Mouse (Mus musculus): ENCODE data around the gene Camkk2.

The Camkk2 gene

GRCm38 (mm10) chr5:122733881-122734280, 45.3 kb downstream of the Camkk2 start:
- DNase-seq: no peak

GRCm38 (mm10) chr5:122731991-122732673, 47.1 kb downstream of the Camkk2 start:
- DNase-seq: peak; percentile 82

GRCm38 (mm10) chr5:122731321-122731720, 47.9 kb downstream of the Camkk2 start:
- peak; percentile 79 for DNase-seq

- DNase-seq: no peak
These were observed 48.4 kb downstream of the Camkk2 start for GRCm38 (mm10) chr5:122730776-122731175.

- DNase-seq: no peak
These were observed 52.1 kb downstream of the Camkk2 start for GRCm38 (mm10) chr5:122727096-122727495.

GRCm38 (mm10) chr5:122726595-122726994, 52.6 kb downstream of the Camkk2 start:
- no peak for DNase-seq

GRCm38 (mm10) chr5:122726068-122726467, 53.1 kb downstream of the Camkk2 start:
- DNase-seq: peak; percentile 87

- DNase-seq: no peak
These were observed 53.8 kb downstream of the Camkk2 start for GRCm38 (mm10) chr5:122725453-122725852.

GRCm38 (mm10) chr5:122719168-122719567, 60.0 kb downstream of the Camkk2 start:
- no peak for DNase-seq

- peak; percentile 56 for DNase-seq
These were observed 60.8 kb downstream of the Camkk2 start for GRCm38 (mm10) chr5:122718400-122718799.

GRCm38 (mm10) chr5:122716793-122717192, 62.4 kb downstream of the Camkk2 start:
- DNase-seq: no peak

- no peak for DNase-seq
These were observed 63.5 kb downstream of the Camkk2 start for GRCm38 (mm10) chr5:122715723-122716122.

- no peak for DNase-seq
These were observed 70.4 kb downstream of the Camkk2 start for GRCm38 (mm10) chr5:122708819-122709218.

- DNase-seq: peak; percentile 90
These were observed 71.7 kb downstream of the Camkk2 start, which contains the start of gene P2rx4 for GRCm38 (mm10) chr5:122707276-122708181. Gene P2rx4 (plus strand): TSS chr5:122707544.

GRCm38 (mm10) chr5:122706917-122707275, 72.3 kb downstream of the Camkk2 start:
- DNase-seq: no peak

- no peak for DNase-seq
These were observed 74.0 kb downstream of the Camkk2 start for GRCm38 (mm10) chr5:122705174-122705573.

- no peak for DNase-seq
These were observed 74.6 kb downstream of the Camkk2 start for GRCm38 (mm10) chr5:122704571-122704970.

GRCm38 (mm10) chr5:122703574-122703973, 75.6 kb downstream of the Camkk2 start:
- no peak for DNase-seq

- peak; percentile 23 for DNase-seq
These were observed 77.1 kb downstream of the Camkk2 start for GRCm38 (mm10) chr5:122702156-122702555.

GRCm38 (mm10) chr5:122700837-122701212, 78.4 kb downstream of the Camkk2 start:
- peak; percentile 30 for DNase-seq

GRCm38 (mm10) chr5:122700109-122700836, 78.9 kb downstream of the Camkk2 start:
- DNase-seq: no peak

- no peak for DNase-seq
These were observed 80.5 kb downstream of the Camkk2 start for GRCm38 (mm10) chr5:122698701-122699060.

- DNase-seq: peak; percentile 34
These were observed 81.0 kb downstream of the Camkk2 start for GRCm38 (mm10) chr5:122698041-122698700.

Measured in lung, postnatal 10 days (tissue).